Mouse (Mus musculus) liver, adult 2 months (tissue): Measurements from ENCODE around the gene Ccdc62. TPM values are rescaled to one million over a fixed set of nuclear protein-coding genes. Genes with fewer than 3 reads are reported as not detected.

Experiments
- DNase-seq: peaks from one replicate; pipeline ENCODE4 v3.0.0-alpha.2; 2011; ENCODE audit warnings: low read depth, low spot score; ENCODE audit errors: extremely low read depth
- H3K27ac ChIP-seq: fragments of 200-500 bp; replicated peaks from 2 replicates; pipeline ENCODE4 v1.5.1; 2012; ENCODE audit warnings: low read depth, mild to moderate bottlenecking, control low read depth, inconsistent platforms, low read length; ENCODE audit not compliant: insufficient read depth
- H3K27me3 ChIP-seq: fragments of 200-500 bp; 2 replicates; pipeline ENCODE4 v1.6.1; 2012; ENCODE audit warnings: mild to moderate bottlenecking, moderate library complexity, low read length, inconsistent platforms; ENCODE audit not compliant: control insufficient read depth, insufficient read depth
- H3K36me3 ChIP-seq: fragments of 200-500 bp; 2 replicates; pipeline ENCODE4 v1.6.1; 2012; ENCODE audit warnings: low read length, inconsistent platforms; ENCODE audit not compliant: control insufficient read depth, insufficient read depth
- H3K4me1 ChIP-seq: fragments of 200-500 bp; 2 replicates; pipeline ENCODE4 v1.6.1; 2011; ENCODE audit warnings: low read length; ENCODE audit not compliant: control insufficient read depth, insufficient read depth
- H3K4me3 ChIP-seq: fragments of 200-500 bp; 2 replicates; pipeline ENCODE4 v1.5.1; 2011; ENCODE audit warnings: low read depth, mild to moderate bottlenecking, control low read depth, low read length, moderate library complexity; ENCODE audit not compliant: insufficient read depth
- H3K79me2 ChIP-seq: fragments of 200-500 bp; 2 replicates; pipeline ENCODE4 v1.6.1; 2012; ENCODE audit warnings: inconsistent platforms, mild to moderate bottlenecking, low read length, moderate library complexity; ENCODE audit not compliant: control insufficient read depth, insufficient read depth
- H3K9ac ChIP-seq: fragments of 200-500 bp; 2 replicates; pipeline ENCODE4 v1.6.1; 2012; ENCODE audit warnings: low read depth, mild to moderate bottlenecking, control low read depth, inconsistent platforms, low read length
- CTCF ChIP-seq: fragments of 200-500 bp; IDR thresholded peaks from 2 replicates; pipeline ENCODE4 v1.5.1; 2011; ENCODE audit warnings: low read depth, low read length, control low read depth
- POLR2A ChIP-seq: fragments of 200-500 bp; IDR thresholded peaks from 2 replicates; pipeline ENCODE4 v1.6.1; 2011; ENCODE audit warnings: low read length, control low read depth; ENCODE audit not compliant: insufficient read depth; ENCODE audit errors: extremely low read depth
- WGBS: fragments of 180-500 bp; shearing (Covaris S2); methylation state at CpG from one replicate; pipeline ENCODE4 v1.1.7; 2018; 5-methylcytosine and 5-hydroxymethylcytosine counted together
- polyA plus RNA-seq: library from polyadenylated mRNA; depleted of rRNA; stranded (reverse); fragments of >200 nt; gene quantifications from 2 replicates; pipeline ENCODE4 v1.2.3, GENCODE M21; 2012
- total RNA-seq: library from RNA; depleted of rRNA; stranded (reverse); fragments of >200 nt; gene quantifications from 2 replicates; pipeline ENCODE4 v1.2.3, GENCODE M21; 2014

Ccdc62 gene
- total and polyA plus RNA-seq, 2 experiments = 2.1 to 3.2 TPM

GRCm38 (mm10) chr5:123998370-123998769 is 67.9 kb downstream of the Ccdc62 start:
- no peaks in the 10 kb centered on the region for H3K79me2 ChIP-seq
- no peak overlapping the region for H3K4me3 ChIP-seq
- no peak for DNase-seq
- peaks cover 9% of the 10 kb centered on the region for H3K4me1 ChIP-seq
- H3K27ac ChIP-seq = no peak overlapping the region
- TF ChIP-seq POLR2A (no peak), CTCF (no peak)
- WGBS = 76% methylated on average over 10 of the region's 10 CpGs
- H3K27me3 ChIP-seq = no peaks in the 10 kb centered on the region
- H3K9ac ChIP-seq = no peak overlapping the region
- no peaks in the 10 kb centered on the region for H3K36me3 ChIP-seq

- Histone ChIP-seq H3K4me1 (peaks cover 25% of the 10 kb centered on the region), H3K4me3 (no peak overlapping the region), H3K27ac (no peak overlapping the region), H3K36me3 (no peaks in the 10 kb centered on the region), H3K27me3 (no peaks in the 10 kb centered on the region), H3K79me2 (no peaks in the 10 kb centered on the region), H3K9ac (no peak overlapping the region)
- DNase-seq = peak; percentile 60
- peak; percentile 92 for TF ChIP-seq CTCF
- TF ChIP-seq POLR2A = no peak
- WGBS = 7% methylated on average over 7 of the region's 7 CpGs
Measured at GRCm38 (mm10) chr5:124000824-124001223, 70.3 kb downstream of the Ccdc62 start.

GRCm38 (mm10) chr5:124001274-124001673 is 70.8 kb downstream of the Ccdc62 start:
- no peak for DNase-seq
- Histone ChIP-seq H3K79me2 (no peaks in the 10 kb centered on the region), H3K27ac (no peak overlapping the region), H3K4me3 (no peak overlapping the region), H3K36me3 (no peaks in the 10 kb centered on the region), H3K27me3 (no peaks in the 10 kb centered on the region), H3K9ac (no peak overlapping the region), H3K4me1 (peaks cover 29% of the 10 kb centered on the region)
- TF ChIP-seq POLR2A (no peak), CTCF (no peak)
- 50% methylated on average over 9 of the region's 9 CpGs for WGBS

- no peaks in the 10 kb centered on the region for H3K27me3 ChIP-seq
- peaks cover 42% of the 10 kb centered on the region for H3K4me1 ChIP-seq
- H3K36me3 ChIP-seq = no peaks in the 10 kb centered on the region
- no peak overlapping the region for H3K4me3 ChIP-seq
- H3K9ac ChIP-seq = no peak overlapping the region
- DNase-seq = peak; percentile 86
- peak overlapping the region; percentile 72 for H3K27ac ChIP-seq
- 33% methylated on average over 2 of the region's 2 CpGs for WGBS
- no peaks in the 10 kb centered on the region for H3K79me2 ChIP-seq
- TF ChIP-seq CTCF = no peak
- TF ChIP-seq POLR2A = no peak
Measured at GRCm38 (mm10) chr5:124002876-124003275, 72.4 kb downstream of the Ccdc62 start.

GRCm38 (mm10) chr5:124003375-124003774 is 72.9 kb downstream of the Ccdc62 start:
- no peaks in the 10 kb centered on the region for H3K27me3 ChIP-seq
- 19% methylated on average over 4 of the region's 4 CpGs for WGBS
- peaks cover 2% of the 10 kb centered on the region; the same call in 1 of the 2 replicates for H3K36me3 ChIP-seq

GRCm38 (mm10) chr5:124004356-124005150 is 74.1 kb downstream of the Ccdc62 start:
- Histone ChIP-seq H3K4me1 (peaks cover 44% of the 10 kb centered on the region), H3K27ac (peak overlapping the region; percentile 72), H3K27me3 (no peaks in the 10 kb centered on the region), H3K79me2 (no peaks in the 10 kb centered on the region), H3K4me3 (no peak overlapping the region), H3K36me3 (peaks cover 2% of the 10 kb centered on the region; the same call in 1 of the 2 replicates), H3K9ac (peak overlapping the region; percentile 27; the same call in 1 of the 2 replicates)
- DNase-seq = peak; percentile 99
- TF ChIP-seq POLR2A (no peak), CTCF (peak; percentile 25; the same call in 1 of the 2 replicates)
- 26% methylated on average over 17 of the region's 17 CpGs for WGBS

More at GRCm38 (mm10) chr5:124003375-124003774, 72.9 kb downstream of the Ccdc62 start:
- Histone ChIP-seq H3K4me3 (no peak overlapping the region), H3K27ac (peak overlapping the region; percentile 72), H3K9ac (no peak overlapping the region), H3K4me1 (peaks cover 44% of the 10 kb centered on the region), H3K79me2 (no peaks in the 10 kb centered on the region)
- no peak for TF ChIP-seq POLR2A
- no peak for TF ChIP-seq CTCF
- DNase-seq = peak; percentile 49
